Mouse (Mus musculus) activated CD4-positive, CD25-positive, alpha-beta regulatory T cell, adult 4 months (primary cell): ENCODE data around the gene Pola1. TPM values are rescaled to one million over a fixed set of nuclear protein-coding genes. Genes with fewer than 3 reads are reported as not detected.
A peak's percentile ranks its signal among the peaks of the same experiment; 100 is the strongest.

Experiments
- ATAC-seq: one replicate; pipeline ENCODE4 v1.8.0; 2017
- polyA plus RNA-seq, 2 experiments: library from polyadenylated mRNA; unstranded; fragments of 100-300 nt; shearing (Covaris generic); gene quantifications; one replicate each; pipeline ENCODE4 v1.2.1; 2017

The Pola1 gene
- polyA plus RNA-seq: 10 to 100 TPM in 1 of 2 experiments, 1 to 10 TPM in 1; 9.9 to 12.6 TPM

DNA sequence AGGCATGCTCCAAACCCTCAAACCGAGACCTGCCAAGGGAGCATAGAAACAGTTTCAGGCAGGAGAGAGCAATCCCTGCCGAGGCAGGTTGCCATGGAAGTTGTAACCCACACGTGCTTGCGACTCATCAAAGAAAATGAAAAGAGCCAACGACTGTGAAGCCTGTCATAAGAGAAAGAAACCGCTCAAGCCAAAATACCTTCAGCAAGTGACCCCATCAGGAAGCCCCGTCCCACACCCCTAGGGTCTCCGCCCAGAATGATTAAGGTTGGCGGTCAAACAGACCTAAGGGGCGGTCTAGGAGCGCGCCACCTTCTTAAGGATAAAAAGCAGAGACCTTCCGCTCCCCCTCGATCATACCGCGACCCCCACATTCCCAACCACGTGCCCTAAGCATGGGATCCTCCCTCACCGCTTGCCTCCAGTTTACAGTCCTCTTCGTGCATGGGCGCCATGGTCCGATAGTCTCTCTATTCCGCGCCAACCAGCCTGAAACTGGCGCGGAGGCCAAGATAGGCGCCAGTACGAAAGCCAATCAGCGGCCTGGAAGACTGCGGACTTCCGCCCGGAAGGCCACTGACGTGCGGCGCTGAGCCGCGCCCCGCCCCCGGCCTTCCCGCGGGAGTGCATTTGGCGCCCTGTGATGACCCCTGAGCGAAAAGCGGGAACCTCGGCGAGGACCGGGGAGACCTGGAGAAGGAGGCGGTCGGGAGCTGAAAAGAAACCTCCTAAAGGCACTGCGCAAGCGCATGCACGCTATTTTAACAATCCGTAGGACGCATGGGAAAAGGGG is at the start of gene Pola1:
Pola1 (minus strand) TSS at position 499 of the 793 bp plus-strand sequence.
- ATAC-seq: peak; percentile 95

DNA sequence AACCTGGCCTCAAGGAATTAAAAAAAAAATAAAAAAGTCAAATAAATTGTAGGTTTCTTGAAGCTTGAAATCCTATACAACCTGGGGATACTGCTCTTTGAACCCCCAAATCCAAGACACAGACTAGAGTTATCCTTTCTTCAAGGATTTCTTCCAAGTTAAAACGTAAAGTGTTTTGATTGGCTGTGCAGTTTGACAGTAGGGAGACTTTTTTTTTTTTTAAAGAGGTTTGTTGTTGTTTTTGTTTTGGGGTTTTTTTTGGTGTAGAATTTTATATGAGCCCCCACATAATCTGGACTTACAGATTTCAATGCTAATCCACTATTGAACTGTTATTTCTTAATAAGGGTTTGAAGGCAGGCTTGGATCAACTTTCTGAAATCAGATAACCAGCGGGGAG is 44.3 kb upstream of the Pola1 start:
- ATAC-seq: no peak

- peak; percentile 100 for ATAC-seq
Measured at GRCm38 (mm10) chrX:93674836-93675795, 43.2 kb upstream of the Pola1 start.

DNA sequence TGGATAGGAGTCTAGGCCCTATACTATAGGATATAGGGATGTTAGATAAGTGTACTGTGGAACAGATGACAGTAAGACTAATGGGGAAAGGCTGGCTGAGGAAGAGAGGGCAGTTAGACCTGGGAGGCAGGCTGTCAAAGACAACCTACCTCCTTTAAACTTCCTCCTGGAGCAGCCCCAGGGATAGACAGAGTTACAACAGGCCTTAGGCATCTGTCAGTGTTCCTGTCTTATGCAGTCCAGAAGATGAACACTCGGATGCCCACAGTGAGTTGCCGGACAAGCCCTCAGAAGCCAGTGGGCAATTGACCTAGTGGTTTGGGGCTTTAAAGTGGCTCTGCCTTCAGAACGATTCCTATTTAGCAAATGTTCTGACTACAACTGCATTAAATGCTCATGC is 42.5 kb upstream of the Pola1 start:
- ATAC-seq: no peak

DNA sequence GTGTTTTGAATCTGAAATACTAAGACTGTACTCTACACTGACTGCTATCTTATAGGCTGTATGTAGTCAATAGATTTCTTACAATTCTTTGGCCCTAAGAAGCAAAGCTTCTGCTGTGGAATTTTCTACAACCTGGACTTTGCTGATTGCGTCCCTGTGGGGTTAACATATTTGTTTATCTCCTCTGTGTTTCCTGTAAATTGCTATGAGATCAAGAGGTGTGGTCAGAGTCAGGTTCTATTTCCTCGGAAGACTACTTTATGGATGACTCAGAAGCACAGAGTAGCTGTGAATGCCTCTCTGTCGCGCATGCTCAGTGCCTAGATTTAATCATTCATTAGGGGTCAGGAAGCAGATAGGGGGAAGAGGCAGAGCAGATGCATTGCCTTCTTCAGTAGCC is 32.8 kb upstream of the Pola1 start:
- no peak for ATAC-seq

GRCm38 (mm10) chrX:93663919-93664586 is 32.1 kb upstream of the Pola1 start:
- no peak for ATAC-seq

DNA sequence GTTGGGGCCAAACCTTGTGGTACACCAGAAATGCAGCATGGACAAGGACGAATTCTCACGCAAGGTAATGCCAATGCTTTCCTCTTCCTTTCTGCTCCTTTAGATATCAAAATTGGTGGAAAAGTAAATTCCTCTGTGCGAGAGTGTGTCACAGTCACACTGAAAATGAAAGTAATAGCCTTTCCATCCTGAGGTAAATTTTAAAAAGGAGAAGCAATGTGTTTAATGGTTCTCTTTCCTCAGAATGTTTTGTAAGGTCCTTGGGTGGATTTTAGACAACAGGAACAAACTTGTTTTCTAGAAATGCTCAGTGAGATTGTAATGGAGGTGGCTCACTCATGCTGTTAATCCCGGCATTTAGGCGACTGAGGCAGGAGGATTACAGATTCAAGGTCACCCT is 23.2 kb upstream of the Pola1 start:
- ATAC-seq: no peak

GRCm38 (mm10) chrX:93654218-93655002 is 22.5 kb upstream of the Pola1 start, which contains the start of gene Pcyt1b:
TSS of gene Pcyt1b (plus strand) at chrX:93654863.
- ATAC-seq: no peak

GRCm38 (mm10) chrX:93650738-93651137 is 18.8 kb upstream of the Pola1 start:
- no peak for ATAC-seq

DNA sequence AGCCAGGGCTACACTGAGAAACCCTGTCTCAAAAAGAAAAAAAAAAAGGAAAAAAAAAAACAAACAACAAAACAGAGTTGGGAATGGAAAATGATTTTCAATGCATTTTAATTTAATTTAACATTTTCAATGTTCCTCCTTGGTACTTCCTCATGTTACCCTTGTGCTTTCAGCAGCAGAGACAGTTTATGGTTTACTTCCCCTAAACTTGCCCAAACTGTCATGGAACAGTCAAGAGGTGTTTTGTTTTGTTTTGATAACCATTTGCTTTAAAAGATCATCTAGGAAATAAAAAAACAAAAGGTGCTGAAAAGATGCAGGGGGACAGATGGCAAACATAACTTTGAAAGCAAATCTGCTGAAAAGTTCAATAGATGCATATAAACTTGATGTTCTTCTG is 12.1 kb upstream of the Pola1 start:
- ATAC-seq: no peak

- no peak for ATAC-seq
Measured at GRCm38 (mm10) chrX:93643600-93643999, 11.6 kb upstream of the Pola1 start.

DNA sequence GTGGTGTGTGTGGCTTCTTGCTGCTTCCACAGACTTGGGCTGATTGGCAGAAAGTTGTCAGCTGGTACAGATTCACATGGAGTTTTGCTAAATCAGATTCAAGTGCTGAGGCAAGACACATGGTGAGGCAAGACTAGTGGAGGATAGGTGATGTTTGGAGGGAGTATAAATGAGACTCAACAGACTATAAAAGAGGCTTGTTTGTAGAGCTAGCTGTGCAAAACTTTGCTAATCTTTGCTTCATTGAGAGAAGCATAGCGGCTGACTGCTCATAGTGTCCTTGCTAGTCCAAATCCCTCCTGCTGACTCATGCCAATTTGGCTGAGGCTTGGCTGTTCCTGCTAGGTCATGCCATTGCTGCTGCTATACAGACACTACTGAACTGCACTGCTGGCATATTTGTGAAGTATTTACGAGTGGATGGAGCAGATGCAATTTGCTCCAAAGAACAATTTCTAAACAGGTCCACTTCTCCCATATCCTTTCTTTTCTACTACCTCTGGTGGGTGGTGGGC is 3.0 kb upstream of the Pola1 start:
- no peak for ATAC-seq

DNA sequence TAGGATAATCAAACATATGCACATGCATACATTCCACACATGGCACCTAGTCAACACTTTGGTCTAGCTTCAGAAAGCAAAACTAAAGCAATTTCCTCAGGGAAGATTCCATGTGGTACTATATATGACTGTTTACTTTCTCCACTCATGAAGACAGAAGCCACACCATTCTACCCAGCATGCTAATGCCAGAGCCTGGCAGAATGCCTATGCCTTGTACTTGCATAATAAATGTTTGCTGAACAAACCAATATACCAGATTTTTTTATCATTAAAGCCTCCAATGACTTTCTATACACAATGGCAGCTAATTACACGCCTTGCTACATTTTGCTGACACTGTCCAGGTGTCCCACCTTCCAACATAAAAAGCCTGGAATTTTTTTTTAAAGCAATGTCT is 1.7 kb downstream of the Pola1 start:
- no peak for ATAC-seq

GRCm38 (mm10) chrX:93602214-93602613 is 29.7 kb downstream of the Pola1 start:
- no peak for ATAC-seq

DNA sequence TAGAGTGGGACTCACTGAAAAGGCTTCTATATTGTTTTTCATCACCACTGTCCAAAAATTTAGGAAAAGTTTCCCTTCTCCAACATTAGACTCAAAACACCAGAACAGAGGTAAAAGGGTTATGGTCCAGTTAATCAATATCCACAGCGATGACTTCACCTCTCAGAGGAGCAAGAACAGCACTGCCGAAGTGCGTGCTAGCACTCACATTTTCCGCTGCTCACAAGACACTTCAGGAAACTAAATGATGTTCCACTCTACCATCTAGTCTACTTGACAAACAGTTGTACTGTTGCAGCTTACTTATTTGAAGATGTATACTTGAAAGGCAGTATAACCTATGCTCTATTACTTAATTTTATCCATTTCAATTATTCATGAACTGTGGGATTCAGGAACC is 37.7 kb downstream of the Pola1 start:
- ATAC-seq: no peak

GRCm38 (mm10) chrX:93580931-93581330 is 51.0 kb downstream of the Pola1 start:
- no peak for ATAC-seq

- no peak for ATAC-seq
Measured at GRCm38 (mm10) chrX:93557171-93557570, 74.8 kb downstream of the Pola1 start.

DNA sequence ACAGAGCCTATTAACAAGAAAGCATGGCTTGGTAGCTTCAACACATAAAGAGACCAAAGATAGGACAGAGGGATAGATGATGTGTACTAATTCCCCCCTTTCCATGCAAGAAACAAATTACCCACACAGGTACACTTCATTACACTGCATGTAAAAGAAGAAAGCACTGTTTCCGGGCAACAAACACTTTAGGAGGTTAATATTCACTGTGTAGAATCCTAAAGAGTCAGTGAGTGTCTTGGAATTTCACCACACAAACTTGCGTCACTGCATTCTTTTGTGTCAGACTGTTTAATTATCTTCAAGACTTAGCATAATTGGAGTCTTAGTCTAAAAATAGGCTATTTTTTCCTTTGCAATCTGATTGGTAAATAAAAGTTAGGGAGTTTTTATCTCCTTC is 92.2 kb downstream of the Pola1 start:
- no peak for ATAC-seq

DNA sequence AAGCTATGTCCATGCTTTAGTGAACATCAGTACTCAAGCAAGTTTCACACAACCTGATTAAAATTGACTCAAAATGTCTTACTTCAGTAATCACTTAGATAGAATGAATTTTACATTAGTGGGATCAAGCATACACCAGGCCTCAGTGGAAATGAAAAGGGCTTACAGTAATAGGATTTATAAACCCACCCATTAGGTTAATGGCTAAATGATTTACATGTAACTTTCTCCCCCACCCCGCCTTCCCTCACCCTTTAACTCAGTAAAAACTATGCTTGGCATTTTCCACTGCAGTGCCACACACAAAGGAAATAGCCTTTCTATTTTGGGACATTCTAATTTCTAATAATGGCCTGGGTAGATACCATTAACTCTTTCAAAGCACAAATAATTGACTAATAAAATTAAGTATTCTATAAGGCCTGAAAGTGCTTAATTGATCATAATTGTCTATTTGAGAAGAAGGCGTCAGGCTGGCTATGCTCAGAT is 129.0 kb downstream of the Pola1 start:
- no peak for ATAC-seq

DNA sequence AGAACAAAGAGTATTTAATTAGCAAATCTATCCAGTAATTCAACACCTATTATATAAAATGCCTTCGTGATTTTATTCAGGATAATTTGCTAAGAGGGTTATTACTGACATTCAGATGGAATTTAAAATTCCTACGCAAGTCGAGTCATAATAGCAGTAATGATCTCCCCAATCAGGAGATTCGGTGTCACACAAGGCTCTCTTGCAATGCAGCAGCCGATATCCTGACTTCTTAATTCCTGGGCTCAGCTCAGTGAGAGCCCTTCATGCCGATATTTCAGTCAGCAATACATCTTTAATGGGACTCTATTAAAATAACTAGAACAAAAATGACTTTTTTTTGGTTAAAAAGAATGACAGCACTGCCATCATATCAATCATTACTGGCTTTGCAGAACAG is 134.4 kb downstream of the Pola1 start:
- ATAC-seq: no peak

GRCm38 (mm10) chrX:93465711-93466110 is 166.2 kb downstream of the Pola1 start:
- no peak for ATAC-seq
